Mouse (Mus musculus) C2C12 (cell line): Measurements from ENCODE around the gene Nfatc4. TPM values are rescaled to one million over a fixed set of nuclear protein-coding genes. Genes with fewer than 3 reads are reported as not detected.

Experiments used
- H3K27me3 ChIP-seq: one replicate; pipeline ENCODE4 v1.6.1; 2011; ENCODE audit not compliant: control insufficient read depth, insufficient read depth, insufficient read length
- H3K36me3 ChIP-seq: one replicate; pipeline ENCODE4 v1.6.1; 2011; ENCODE audit not compliant: control insufficient read depth, insufficient read depth
- H3K4me3 ChIP-seq: one replicate; pipeline ENCODE4 v1.5.1; 2011; ENCODE audit warnings: mild to moderate bottlenecking, control low read depth; ENCODE audit not compliant: poor library complexity, insufficient read depth, severe bottlenecking
- H3K79me2 ChIP-seq: one replicate; pipeline ENCODE4 v1.6.1; 2011; ENCODE audit not compliant: control insufficient read depth, insufficient read depth
- H3K79me3 ChIP-seq: one replicate; pipeline ENCODE4 v1.6.1; 2011; ENCODE audit warnings: low read depth, control low read depth
- H3ac ChIP-seq: one replicate; pipeline ENCODE3; 2011; ENCODE audit warnings: low read depth; ENCODE audit not compliant: control insufficient read depth, insufficient read length
- CEBPB ChIP-seq: IDR thresholded peaks from one replicate; pipeline ENCODE4 v1.6.1; 2011; ENCODE audit warnings: low read depth, mild to moderate bottlenecking, control low read depth, moderate library complexity
- CTCF ChIP-seq: IDR thresholded peaks from one replicate; pipeline ENCODE4 v1.5.1; 2011; ENCODE audit not compliant: control insufficient read depth, insufficient read depth, insufficient read length
- FOSL1 ChIP-seq: IDR thresholded peaks from one replicate; pipeline ENCODE4 v1.8.0; 2011; ENCODE audit warnings: mild to moderate bottlenecking, low read length; ENCODE audit not compliant: poor library complexity, insufficient read depth, severe bottlenecking
- MAX ChIP-seq: IDR thresholded peaks from one replicate; pipeline ENCODE4 v1.6.1; 2011; ENCODE audit warnings: mild to moderate bottlenecking, control low read depth
- MYOD1 ChIP-seq: IDR thresholded peaks from one replicate; pipeline ENCODE4 v1.6.1; 2011; ENCODE audit warnings: low read depth; ENCODE audit not compliant: control insufficient read depth, insufficient read length
- MYOG ChIP-seq: IDR thresholded peaks from one replicate; pipeline ENCODE4 v1.6.1; 2011; ENCODE audit not compliant: control insufficient read depth, insufficient read length; ENCODE audit errors: extremely low read depth
- USF1 ChIP-seq: IDR thresholded peaks from one replicate; pipeline ENCODE4 v1.6.1; 2011; ENCODE audit warnings: low read depth, mild to moderate bottlenecking, control low read depth, moderate library complexity
- polyA plus RNA-seq: library from polyadenylated mRNA; unstranded; fragments of >200 nt; fragmentation: generic; extraction: Trizol; gene quantifications from one replicate; pipeline ENCODE4 v1.2.1, GENCODE M21; 2012; ENCODE audit warnings: missing spikeins

The Nfatc4 gene
- polyA plus RNA-seq, 1 experiment: 1.2 TPM

DNA sequence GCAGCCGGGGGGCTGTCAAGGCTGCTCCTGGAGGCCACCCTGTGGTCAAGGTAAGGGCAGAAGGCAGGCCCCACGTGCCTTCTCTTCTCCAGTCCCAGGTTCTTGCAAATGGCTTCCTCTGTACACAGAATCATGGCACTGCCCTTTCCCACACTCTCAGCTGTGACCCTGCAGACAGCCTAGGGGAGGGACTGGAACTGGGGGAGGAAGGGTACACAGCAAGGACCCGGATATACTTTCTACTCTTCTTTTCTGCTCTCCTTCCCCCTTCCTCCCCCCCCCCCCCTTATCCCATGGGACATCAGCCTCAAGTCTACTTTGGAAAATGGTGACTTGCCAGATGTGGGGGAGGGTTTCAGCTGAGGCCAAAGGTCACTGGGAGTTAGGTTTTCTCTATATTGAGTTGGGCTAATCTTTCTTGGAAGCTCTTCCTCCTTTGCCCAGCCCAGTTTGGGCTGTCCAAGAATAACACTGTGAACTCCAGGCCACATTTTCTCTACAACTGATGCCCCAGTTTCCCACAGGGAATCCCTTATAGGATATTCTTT, 5.8 kb downstream of the Nfatc4 start:
- TF ChIP-seq MAX (no peak), FOSL1 (no peak), CEBPB (no peak), MYOG (no peak), CTCF (no peak), USF1 (no peak), MYOD1 (no peak)
- no peaks in the 10 kb centered on the region for H3K79me2 ChIP-seq
- no peaks in the 10 kb centered on the region for H3K27me3 ChIP-seq
- no peaks in the 10 kb centered on the region for H3K36me3 ChIP-seq
- no peak overlapping the region for H3K4me3 ChIP-seq
- no peaks in the 10 kb centered on the region for H3K79me3 ChIP-seq
- no peak overlapping the region for H3ac ChIP-seq

GRCm38 (mm10) chr14:55829854-55830253, 6.9 kb downstream of the Nfatc4 start:
- H3ac ChIP-seq: no peak overlapping the region
- no peaks in the 10 kb centered on the region for H3K36me3 ChIP-seq
- no peaks in the 10 kb centered on the region for H3K79me3 ChIP-seq
- TF ChIP-seq CEBPB: no peak
- TF ChIP-seq MYOG: no peak
- TF ChIP-seq FOSL1: no peak
- no peak for TF ChIP-seq MYOD1
- no peak for TF ChIP-seq CTCF
- no peak for TF ChIP-seq MAX
- no peak for TF ChIP-seq USF1
- H3K4me3 ChIP-seq: no peak overlapping the region
- no peaks in the 10 kb centered on the region for H3K27me3 ChIP-seq
- no peaks in the 10 kb centered on the region for H3K79me2 ChIP-seq

DNA sequence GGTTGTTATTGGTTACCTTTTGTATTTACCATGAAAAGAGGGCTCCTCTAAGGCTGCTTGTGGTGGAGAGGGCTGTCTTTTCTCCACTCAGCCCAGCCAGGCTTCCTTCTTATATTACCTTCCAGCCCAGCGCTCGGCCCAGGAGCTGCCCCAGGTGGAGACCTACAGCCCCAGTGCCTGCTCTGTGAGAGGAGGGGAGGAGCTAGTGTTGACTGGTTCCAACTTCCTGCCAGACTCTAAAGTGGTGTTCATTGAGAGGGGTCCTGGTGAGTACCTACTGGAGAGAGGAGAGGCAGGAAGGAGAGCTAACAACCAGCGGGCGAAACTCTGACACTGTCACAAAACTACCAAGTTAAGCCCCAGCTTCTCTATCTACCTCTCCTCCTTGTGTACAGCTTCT, 7.4 kb downstream of the Nfatc4 start:
- Histone ChIP-seq H3K36me3 (no peaks in the 10 kb centered on the region), H3K79me3 (no peaks in the 10 kb centered on the region)

GRCm38 (mm10) chr14:55833126-55833525, 10.2 kb downstream of the Nfatc4 start:
- no peak for TF ChIP-seq CTCF
- no peak for TF ChIP-seq MYOG
- H3K4me3 ChIP-seq: no peak overlapping the region
- H3K27me3 ChIP-seq: no peaks in the 10 kb centered on the region
- no peaks in the 10 kb centered on the region for H3K79me2 ChIP-seq
- H3ac ChIP-seq: no peak overlapping the region
- H3K79me3 ChIP-seq: no peaks in the 10 kb centered on the region
- no peaks in the 10 kb centered on the region for H3K36me3 ChIP-seq

More for the DNA sequence above, 7.4 kb downstream of the Nfatc4 start:
- no peak for TF ChIP-seq USF1
- TF ChIP-seq CTCF: no peak
- TF ChIP-seq MYOG: no peak
- no peak for TF ChIP-seq CEBPB
- no peak for TF ChIP-seq MAX
- no peak for TF ChIP-seq FOSL1
- no peak for TF ChIP-seq MYOD1
- Histone ChIP-seq H3K27me3 (no peaks in the 10 kb centered on the region), H3K79me2 (no peaks in the 10 kb centered on the region), H3K4me3 (no peak overlapping the region), H3ac (no peak overlapping the region)

- no peaks in the 10 kb centered on the region for H3K79me2 ChIP-seq
- H3ac ChIP-seq: no peak overlapping the region
- TF ChIP-seq CEBPB (no peak), MYOD1 (no peak), USF1 (no peak), MYOG (no peak), CTCF (no peak), MAX (no peak), FOSL1 (no peak)
- no peaks in the 10 kb centered on the region for H3K36me3 ChIP-seq
- H3K27me3 ChIP-seq: no peaks in the 10 kb centered on the region
- no peaks in the 10 kb centered on the region for H3K79me3 ChIP-seq
- H3K4me3 ChIP-seq: no peak overlapping the region
Measured at GRCm38 (mm10) chr14:55834808-55835533, 12.0 kb downstream of the Nfatc4 start.

GRCm38 (mm10) chr14:55838312-55838711, 15.4 kb downstream of the Nfatc4 start:
- TF ChIP-seq CEBPB (no peak), FOSL1 (no peak), MAX (no peak), MYOD1 (no peak), CTCF (no peak), USF1 (no peak)
- Histone ChIP-seq H3K4me3 (no peak overlapping the region), H3K36me3 (no peaks in the 10 kb centered on the region), H3K79me3 (no peaks in the 10 kb centered on the region), H3K79me2 (no peaks in the 10 kb centered on the region), H3ac (no peak overlapping the region), H3K27me3 (no peaks in the 10 kb centered on the region)
